Mouse (Mus musculus): ENCODE results near the gene Stk24.

Stk24 gene

DNA sequence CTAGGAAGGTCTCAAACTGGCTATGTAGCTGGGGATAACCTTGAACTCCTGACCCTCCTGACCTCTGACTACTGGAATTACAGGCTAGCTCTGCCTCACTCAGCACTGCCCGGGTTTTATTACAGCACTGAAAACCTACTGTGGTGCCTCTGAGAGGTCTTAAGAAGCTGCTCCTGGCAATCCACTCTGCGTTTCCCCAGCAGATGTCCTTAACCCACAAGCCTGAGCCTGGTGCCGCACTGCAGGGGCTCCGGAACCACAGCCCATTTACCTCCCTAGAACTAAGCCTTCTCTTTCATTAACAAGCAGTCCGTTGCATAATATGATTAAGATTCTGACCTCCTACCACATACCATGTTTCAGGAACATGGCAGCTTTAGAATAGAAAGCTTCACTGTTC, 63.7 kb downstream of the Stk24 start:
- no peak for DNase-seq (ENCODE audit: low read depth in 1 of 2, low spot score in 2 of 2)

DNA sequence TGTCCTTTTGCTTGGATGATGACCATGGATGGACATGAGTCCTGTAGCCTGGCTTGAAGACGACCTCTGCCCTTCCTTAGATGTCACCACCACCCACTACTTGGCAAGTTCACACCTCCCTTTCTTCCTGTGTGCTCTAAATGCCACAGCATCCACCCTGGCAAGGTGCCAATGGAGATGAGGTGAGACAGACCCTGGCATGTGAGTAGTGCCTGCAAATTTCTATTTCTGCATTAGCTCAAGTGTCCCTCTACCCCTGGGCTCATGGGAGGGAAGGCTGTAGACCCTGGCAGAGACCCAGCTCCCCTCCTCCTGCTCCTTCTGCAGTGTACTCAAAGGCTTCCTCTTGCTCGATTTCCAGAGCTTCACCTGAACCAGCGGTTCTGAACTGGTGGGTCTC, 64.9 kb downstream of the Stk24 start:
- DNase-seq (ENCODE audit: low read depth in 1 of 2, low spot score in 2 of 2): no peak

DNA sequence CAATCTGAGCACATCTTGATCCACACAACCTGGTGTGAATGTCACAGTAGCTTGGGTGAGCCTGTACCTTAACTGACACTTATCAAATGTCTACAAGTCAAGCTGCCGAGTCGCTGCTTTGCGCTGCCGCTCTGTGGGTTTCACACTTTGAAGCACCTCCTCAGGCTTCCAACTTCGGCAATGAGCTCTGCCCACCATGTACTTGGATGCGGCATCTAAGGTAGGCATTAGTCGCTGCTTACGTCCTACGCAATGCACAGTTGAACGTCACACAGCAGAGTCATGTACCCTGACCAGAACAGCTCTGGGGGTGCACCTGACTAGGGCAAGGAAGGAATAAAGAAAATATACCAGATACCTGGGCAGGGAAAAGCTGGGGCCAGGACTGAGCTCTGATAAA, 66.5 kb downstream of the Stk24 start:
- DNase-seq (ENCODE audit: low read depth in 1 of 2, low spot score in 2 of 2): no peak

DNA sequence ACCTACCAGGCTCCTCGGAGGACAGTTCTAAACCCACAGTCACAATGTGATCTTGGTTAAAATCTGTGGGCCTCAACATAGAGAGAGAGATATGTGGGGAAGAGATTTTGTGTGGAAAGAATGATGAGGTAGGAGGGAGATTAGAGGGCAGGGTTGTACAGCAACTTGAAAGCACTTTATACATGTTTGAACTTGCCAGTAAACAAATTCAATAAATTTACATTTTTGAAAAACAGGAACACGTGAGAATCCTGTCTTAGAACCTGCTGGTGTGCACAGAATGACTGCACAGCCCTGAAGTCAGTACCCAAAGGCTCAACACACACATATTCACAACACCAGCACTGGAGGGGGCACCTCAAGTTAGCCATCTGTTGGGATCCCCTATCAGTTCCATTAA, 68.7 kb downstream of the Stk24 start:
- DNase-seq (ENCODE audit: low read depth in 1 of 2, low spot score in 2 of 2): no peak

DNA sequence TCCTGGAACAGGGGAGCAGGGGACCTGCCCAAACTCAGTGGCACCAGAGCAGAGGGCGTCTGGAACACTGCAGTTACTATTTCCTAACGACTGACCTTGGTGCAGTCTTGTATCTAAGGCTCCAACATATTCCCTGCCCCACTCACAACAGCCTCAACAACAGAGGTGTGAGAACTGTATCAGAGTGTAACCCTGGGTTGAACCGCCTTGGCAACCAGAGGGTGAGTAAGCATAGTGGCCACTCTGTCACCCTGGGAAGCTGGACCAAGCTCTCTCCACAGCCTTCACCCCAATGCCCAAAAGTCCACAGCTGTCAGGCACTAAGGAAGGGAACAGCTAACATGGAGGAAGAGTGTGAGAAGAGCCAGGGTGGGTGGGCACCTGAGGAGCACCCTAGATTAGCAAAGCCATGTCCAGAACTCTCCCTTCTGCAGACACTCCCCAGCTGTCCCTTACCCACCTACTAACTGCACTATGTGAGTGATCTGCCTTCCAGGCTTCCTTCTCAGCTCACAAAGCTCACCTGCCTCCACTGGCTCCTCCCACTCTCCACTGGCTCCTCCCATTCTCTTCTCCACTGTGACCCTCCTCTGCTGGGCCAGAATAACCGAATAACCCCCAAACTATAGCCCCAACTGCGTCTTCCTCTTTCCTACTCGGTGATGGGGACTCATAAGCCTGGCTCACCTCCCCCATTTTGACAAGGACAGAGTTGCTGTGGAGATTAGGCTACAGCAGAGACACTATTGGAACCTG, 69.3 kb downstream of the Stk24 start:
- DNase-seq (ENCODE audit: low read depth in 1 of 2, low spot score in 2 of 2): no peak

DNA sequence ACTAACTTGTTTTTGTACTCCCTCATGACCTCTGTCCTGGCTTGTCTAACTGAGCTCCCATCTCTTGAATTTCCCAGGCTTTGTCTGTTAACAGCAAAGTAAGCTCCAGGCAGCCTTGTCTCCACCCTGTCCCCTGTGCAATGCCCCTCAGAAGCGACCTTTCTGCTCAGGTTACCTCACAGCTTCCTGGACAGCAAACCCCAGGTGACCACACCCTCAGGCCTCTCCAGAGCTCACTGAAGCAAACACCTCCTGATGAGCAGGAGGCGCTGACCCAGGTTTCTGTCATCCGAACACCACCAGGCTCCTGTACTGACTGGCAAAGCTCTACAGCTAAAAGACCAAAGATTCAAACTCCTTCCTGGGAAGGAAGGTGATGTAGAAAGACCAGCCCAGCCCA, 69.9 kb downstream of the Stk24 start:
- no peak for DNase-seq (ENCODE audit: low read depth in 1 of 2, low spot score in 2 of 2)

DNA sequence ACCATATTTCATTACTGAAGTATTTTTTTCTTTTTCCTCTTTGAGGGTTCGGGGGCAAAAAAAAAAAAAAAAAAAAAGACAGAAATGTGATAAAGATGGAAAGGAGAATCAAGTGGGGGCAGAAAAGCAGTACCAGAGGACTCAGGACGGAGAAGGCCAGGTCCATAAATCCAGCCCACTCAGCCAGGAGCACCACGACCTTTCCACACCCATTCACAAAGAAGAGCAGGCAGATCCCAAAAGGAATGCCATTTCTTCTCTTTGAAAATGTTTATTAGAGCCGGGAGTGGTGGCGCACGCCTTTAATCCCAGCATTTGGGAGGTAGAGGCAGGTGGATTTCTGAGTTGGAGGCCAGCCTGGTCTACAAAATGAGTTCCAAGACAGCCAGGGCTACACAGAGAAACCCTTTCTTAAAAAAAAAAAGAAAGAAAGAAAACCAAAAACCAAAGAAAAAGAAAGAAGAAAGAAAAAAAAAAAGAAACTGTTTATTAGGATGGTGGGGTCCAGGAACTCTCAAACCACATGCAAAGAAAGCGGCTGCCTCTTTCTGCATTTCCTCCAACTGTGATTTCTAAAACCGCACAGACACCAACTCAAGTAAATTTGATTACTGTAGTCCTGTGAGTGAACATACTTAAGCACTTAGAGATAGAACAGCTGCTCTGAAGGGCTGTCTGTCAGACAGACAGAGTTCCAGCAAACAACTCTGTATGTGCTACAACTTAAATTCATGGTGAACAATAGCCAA, 74.3 kb downstream of the Stk24 start:
- no peak for DNase-seq (ENCODE audit: low read depth in 1 of 2, low spot score in 2 of 2)

DNA sequence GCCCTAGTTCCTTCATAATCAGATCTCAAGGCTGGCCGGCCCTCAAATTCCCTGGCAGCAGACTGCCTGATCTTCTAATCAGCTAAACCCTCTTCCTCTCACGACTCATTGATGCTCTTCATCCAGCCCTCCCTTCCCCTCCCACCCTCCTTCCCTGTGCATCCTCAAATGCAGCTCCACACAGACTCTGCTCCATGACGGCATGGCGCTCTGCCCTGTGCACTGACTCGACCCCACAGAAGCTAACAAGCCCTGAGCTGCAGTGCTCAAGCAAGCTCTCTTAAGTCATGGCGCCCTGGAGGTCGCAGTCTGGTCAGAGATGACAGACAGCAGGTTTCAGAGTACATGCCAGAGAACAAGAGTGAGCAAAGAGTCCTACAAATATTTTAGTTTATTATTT, 75.3 kb downstream of the Stk24 start:
- no peak for DNase-seq (ENCODE audit: low read depth in 1 of 2, low spot score in 2 of 2)

DNA sequence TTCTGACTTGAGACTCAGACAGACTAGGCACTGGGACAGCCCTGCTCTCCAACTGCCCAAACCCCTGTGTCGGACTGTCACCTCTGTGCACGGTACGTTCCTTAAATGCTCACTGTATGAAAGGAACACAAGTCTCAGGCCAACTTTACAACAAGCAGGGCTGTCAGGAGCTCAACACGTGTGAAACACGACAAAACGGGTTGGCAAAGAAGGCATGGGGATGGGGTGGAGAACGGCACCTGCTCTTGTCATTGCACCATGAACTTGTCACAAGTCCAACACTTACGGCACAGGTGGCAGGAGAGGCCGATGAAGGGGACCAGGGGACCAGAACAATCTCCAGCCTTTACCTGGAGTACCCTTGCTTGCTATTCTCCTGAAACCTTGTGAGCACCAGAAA, 80.7 kb downstream of the Stk24 start:
- no peak for DNase-seq (ENCODE audit: low read depth in 1 of 2, low spot score in 2 of 2)

DNA sequence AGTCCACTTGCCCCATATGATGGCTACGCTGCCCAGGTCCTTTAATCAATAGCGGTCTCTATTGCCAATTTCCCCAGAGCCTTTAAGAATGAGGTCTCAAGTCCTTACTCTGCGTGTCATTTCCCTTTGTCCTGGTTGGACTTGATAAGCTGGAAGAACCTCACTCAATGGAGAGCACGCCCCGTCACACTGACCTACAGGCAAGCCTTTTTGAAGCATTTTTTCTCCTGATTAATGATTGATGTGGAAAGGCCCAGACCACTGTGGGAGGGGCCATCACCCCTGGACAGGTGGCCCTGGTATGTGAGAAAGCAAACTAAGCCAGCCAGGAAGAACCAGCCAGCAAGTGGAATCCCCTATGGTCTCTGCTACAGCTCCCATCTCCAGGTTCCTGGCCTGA, 81.3 kb downstream of the Stk24 start:
- DNase-seq (ENCODE audit: low read depth in 1 of 2, low spot score in 2 of 2): no peak

DNA sequence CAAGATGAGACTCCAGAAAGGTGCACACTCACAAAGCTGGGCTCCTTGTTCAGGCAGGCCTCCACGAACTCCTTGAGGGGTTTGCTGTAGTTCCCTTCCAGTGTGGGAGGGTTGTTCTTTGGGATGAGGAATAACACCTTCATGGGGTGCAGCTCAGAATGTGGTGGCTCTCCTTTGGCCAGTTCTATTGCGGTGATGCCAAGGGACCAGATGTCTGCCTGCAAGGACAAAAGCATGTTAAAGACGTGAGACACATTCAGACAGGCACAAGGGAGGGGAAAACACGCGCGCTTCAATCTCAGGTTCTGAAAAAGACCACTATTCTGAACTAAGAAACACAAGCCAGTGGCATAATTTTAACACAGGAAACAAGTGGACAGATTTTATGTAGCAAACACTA, 82.7 kb downstream of the Stk24 start:
- no peak for DNase-seq (ENCODE audit: low read depth in 1 of 2, low spot score in 2 of 2)

DNA sequence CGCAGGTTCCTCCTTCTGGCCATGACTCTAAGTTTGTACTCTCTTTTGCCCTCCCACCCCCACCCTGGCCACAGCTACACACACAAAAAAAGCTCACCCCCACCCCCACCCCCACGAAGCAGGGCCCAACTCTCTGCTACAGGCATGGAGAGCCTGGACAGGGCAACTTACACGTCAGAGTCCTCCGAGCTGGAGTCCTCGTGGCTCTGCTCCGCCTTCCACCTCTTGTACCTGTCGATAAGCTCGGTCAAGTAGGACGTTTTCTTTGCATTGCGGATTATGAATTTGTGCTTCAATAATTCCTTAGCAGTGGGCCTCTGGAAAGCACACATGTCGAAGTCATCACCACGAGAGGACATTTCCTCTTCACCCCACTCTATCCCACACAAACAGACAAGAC, 85.3 kb downstream of the Stk24 start:
- DNase-seq (ENCODE audit: low read depth in 1 of 2, low spot score in 2 of 2): no peak

DNA sequence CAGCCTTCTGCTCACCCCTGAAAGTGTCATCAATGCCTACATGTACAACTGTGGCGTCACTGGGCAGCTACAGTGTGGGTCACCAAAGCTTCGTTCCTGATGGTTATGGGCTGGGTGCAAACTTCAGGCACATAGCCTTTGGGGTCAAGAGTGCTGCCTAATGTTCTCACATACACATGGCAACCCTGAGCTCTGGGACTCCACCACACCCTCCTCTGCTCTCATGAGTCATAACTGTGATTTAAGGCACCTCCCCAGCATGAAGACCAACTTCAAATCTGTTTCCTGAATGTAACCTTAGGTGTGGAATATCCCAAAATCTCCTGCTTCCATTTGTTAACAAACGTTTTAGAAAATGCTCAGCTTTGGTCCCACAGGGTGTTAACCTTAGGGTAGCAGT, 87.4 kb downstream of the Stk24 start:
- no peak for DNase-seq (ENCODE audit: low read depth in 1 of 2, low spot score in 2 of 2)

DNA sequence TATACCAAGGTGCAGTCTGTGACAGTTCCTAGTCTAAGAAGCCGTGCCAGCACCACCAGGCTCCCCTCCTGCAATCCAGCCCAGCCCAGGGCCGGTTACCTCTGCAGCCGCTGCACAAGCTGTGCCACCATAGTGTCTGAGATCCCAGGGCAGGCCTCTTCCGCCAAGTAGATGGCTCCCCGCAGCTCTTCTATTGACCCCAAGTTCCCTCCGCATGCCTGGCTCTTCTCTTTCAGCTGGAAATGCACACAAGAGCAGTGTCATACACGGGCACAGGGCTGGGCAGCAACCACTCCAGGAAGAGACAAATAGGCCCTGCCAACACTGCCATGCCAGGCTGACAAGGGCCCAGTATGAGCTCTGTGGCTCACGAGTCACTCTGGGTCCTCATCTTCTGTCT, 87.9 kb downstream of the Stk24 start:
- no peak for DNase-seq (ENCODE audit: low read depth in 1 of 2, low spot score in 2 of 2)

DNA sequence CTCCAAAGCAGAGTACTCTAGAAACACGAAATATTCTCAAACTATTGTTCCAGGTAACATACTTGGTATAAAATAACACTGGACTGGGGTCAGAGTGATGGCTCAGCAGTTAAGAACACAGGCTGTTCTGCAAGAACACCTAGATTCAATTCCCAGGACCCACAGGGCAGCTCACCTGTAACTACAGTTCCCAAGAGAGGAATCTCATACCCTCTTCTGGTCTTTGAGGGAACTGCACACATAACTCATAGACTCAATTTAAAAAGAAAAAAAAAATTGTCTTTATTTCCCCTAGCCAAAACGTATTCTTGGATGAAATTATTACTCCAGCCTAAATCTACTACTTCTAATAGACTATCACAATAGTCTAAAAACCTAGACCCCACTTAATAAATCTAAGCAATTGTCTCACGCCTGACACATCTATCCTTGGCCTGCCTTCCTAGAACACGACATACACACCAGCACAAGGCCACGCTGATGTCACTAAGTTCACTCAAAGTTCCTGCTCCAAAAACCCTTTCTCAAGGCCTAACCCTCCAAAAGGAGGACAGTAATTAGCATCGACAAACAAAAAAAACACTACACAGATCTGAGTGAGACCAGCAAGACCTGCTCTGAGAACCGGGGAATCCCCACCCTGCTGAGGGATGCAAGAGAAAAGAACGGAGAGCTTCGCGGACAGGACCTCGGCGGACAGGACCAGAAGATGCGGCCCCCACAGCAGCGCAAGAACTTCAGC, 94.3 kb downstream of the Stk24 start:
- DNase-seq (ENCODE audit: low read depth in 1 of 2, low spot score in 2 of 2): no peak

DNA sequence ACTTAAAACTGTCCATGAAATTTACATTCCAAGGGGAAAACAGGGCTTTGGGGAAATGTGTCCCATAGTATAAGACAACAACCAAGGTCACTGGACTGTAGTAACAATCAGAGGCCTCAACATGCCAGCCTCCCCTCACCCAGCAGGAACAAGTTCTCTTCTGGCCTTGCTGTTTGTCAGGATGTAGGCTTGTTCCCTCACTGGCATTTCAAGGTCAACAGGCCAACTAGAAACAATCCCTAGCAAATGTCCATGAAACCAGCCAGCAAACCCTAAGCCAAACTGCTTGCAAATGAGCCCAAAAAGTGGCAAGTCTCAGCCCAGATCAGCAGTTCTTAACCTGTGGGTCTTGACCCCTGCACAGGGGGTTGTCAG, 98.5 kb downstream of the Stk24 start:
- no peak for DNase-seq (ENCODE audit: low read depth in 1 of 2, low spot score in 2 of 2)

DNA sequence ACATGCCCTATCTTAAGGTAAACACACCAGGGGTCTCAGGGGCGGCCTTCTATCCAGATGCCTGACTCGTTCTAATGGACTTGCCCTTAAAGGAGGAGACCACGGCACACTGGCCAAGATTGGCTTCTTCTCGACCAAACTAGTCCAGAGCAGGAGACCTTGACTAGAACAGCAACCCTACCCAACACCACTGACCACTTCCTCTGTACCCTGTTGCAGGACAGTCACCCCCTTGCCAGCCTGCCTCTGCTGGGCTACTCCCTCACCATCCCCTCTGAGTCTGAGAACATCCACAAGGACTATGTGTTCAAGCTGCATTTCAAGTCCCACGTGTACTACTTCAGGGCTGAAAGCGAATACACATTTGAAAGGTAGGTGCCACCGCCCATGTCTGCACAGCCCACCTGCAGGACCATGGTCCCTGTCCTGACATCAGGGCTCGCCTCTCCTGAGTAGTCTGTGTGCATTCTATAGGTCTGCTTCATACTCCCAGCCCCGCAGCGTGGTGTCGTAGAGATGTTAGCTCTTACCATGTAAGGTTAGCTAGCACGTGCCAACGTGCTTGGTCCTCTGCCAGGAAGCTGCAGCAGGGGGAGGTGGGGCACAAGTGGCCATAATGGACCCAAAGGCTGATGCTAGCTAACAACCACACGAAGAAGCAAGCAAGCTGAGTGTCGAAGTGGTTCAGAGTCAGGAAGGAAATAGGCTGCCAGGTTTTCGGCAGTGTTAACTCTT, 99.0 kb downstream of the Stk24 start:
- no peak for DNase-seq (ENCODE audit: low read depth in 1 of 2, low spot score in 2 of 2)

DNA sequence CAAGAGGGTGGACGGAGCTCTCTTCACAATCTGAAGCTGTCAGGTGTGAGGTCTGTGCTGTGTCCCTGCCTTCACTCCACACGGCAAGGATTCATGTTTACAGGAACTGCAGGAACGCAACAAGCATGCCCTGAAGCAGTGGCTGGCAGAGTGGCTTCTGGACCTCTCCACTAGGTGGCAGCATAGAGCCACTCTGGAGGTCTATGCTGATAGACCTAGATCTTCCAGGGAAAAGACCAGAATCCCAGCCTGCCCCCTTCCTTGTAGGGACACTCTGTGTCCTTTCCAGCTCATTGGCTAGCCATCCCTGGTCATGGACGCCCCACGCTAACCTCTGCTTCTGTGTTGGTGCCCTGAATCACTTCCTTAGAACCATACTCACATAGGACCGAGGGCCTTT, 100.7 kb downstream of the Stk24 start:
- peak in 1 of 2 experiments; percentile 49 for DNase-seq (ENCODE audit: low read depth in 1 of 2, low spot score in 2 of 2)

DNA sequence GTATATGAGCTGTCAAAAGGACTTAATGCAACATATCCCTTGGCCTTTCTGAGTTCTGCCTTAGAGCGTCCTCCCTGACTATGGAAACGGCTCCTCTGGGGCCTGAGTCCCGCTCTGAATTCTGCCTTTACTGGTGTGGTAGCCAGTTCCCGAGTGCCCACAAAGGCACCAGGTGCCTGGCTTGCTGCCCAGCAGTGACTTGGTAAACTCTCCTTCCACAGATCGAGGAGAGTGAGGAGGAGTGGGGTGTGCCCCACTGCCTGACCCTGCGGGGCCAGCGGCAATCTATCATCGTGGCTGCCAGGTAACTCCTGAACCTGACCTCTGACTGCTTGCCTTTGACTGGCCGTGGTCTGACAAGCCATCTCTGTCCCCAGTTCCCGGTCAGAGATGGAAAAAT, 103.8 kb downstream of the Stk24 start:
- DNase-seq (ENCODE audit: low read depth in 1 of 2, low spot score in 2 of 2): no peak

DNA sequence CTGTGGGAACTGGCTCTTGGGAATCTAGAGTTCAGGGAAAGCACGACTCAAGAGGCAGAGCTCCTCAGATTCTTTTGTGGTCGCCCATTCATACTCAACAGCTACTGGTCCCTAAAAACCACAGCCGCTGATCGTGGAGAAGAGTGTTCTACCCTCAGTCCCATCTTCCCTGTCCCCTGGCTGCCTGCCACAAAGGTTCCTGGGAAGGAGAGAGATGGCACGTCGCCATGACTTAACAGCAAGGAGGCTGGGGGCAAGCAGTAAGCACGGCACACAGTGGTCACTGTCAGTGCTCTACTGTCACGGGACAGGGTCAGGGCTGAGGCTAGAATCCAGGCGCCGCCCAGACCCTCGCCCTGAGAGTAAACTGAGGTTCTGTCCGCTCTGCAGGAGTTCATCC, 104.8 kb downstream of the Stk24 start:
- no peak for DNase-seq (ENCODE audit: low read depth in 1 of 2, low spot score in 2 of 2)

DNA sequence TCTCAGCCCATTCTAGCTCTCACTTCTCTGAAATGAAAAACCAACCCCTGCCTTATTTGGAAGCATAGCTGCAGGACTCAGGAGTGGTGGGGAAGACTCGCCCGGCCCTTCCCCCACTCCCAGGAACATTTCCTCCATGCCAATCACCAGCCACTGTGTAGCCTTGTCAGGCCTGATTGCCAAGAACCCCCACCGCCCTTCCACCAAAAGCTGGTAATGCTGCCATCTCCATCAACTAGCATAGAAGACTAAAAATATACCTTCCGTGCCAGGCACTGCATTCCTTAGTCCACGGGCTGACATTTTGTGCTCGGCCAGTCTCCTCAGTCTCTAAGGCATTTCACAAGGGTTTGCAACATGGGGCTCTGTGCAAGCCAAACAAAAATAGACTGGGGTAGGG, 109.3 kb downstream of the Stk24 start:
- DNase-seq (ENCODE audit: low read depth in 1 of 2, low spot score in 2 of 2): no peak

DNA sequence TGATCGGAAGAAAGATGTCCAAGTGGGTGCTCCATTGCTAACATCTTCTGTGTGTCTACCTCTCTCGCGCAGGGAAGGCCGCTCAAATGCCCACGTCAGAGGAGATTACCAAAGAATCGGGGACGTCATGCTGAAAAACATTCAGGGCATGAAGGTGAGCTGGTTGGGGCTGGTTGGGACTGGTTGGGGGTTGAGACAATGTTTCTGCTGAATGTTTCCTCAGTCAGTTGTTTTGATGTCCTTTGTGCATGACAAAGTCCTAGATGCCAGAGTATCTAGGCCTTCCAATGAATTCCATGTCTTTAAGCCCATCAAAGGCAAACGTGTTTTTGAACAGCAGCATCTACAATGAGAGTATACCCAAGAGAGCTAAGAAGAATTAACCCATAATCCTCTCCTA, 112.0 kb downstream of the Stk24 start:
- no peak for DNase-seq (ENCODE audit: low read depth in 1 of 2, low spot score in 2 of 2)

Data from monocyte, adult 2 months (primary cell).